Mouse (Mus musculus): ENCODE data around the gene Clec16a. TPM values are rescaled to one million over a fixed set of nuclear protein-coding genes. Genes with fewer than 3 reads are reported as not detected.

Gene Clec16a
- polyA plus RNA-seq, 1 experiment from 2014 or later: 29.6 TPM

DNA sequence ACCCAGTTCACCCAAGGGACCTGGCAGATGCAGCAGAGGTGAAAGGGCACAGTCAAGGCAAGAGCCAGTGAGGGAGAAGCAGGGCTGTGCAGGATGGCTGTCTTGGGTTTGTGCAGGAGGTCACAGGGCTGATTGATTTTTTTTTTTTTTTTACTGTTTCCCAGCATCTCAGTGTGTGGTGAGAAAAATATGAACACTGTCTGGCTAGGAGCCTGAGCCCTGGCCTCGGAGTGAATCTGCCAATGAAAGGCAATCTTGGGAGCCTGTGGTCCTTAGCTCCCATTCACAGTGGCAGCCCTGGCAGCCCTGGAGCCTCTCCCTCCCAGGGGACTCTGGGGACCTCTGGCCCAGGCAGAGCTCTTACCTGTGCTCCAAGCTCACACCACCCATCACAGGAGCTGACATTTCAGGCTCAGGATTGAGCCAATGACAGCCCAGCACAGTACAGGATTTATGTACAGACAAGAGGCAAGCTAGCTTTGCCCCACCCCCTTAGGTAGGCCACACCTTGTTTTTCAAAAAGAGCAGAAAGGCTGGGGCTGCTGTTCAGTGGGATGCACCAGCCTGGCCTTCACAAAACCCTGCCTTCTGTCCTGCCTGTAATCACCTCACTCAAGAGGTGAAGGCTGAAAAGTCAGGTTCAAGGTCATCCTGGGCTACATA is 177.9 kb downstream of the Clec16a start:
- Histone ChIP-seq H3K27me3 (replicated peaks; ENCODE audit: control insufficient read depth, insufficient read depth, low read length) (no peaks in the 10 kb centered on the region), H3K36me3 (ENCODE audit: control insufficient read depth, insufficient read depth, low read length) (no peaks in the 10 kb centered on the region), H3K4me3 (ENCODE audit: low read depth, low read length) (no peak overlapping the region), H3K4me2 (ENCODE audit: low read depth, low read length) (no peak overlapping the region), H3K9ac (ENCODE audit: low read depth, low read length) (no peak overlapping the region), H3K4me1 (ENCODE audit: control insufficient read depth, insufficient read depth, low read length) (no peaks in the 10 kb centered on the region), H3K9me3 (ENCODE audit: control insufficient read depth, low read length) (no peaks in the 10 kb centered on the region), H3K27ac (replicated peaks; ENCODE audit: low read depth, low read length) (no peak overlapping the region)
- 38% methylated on average over 1 of the region's 1 CpGs for WGBS
- DNase-seq (ENCODE audit: low spot score) (no peak), ATAC-seq (ENCODE audit: low read depth) (no peak)

DNA sequence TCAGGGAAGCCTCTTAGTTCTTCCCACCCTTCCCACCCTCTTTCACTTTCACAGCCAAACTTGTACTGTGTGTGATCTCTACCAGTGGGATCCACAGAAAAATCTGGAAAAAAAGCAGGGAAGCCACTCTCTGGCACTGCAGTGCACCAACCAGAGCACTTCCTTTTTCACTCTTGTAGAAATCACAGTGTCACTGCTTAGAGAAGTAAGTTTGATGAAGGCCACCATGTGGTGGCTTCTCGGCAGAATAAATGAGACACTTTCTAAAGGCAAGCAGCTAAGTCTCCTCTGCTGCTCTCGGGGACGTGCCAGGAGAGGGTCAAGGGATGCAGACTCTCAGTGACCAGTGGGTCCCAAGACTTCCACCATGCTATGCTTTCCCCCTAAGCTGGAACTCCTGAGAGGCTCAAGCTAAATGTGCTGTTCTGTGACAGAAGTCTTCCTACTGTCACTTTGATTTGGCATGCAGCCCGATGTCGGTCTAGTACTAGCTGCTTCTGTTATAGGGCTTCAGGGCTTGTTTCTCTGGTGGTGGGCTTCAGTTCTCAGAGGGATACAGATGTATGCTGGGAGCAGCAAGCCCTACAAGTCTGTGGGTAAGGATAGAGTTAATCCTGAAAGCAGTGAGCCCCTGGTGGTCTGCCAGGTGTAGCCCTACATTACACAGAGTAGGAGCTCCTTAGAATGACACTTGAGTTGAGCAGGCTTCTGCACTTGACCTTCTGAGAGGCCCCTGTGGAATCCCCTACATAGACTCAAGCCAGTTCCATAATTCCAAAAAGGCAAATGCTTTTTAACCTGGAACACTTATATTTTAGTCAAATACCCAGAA is 178.9 kb downstream of the Clec16a start:
- no peak for DNase-seq (ENCODE audit: low spot score)
- WGBS: 78% methylated on average over 5 of the region's 5 CpGs
- Histone ChIP-seq H3K27me3 (replicated peaks; ENCODE audit: control insufficient read depth, insufficient read depth, low read length) (no peaks in the 10 kb centered on the region), H3K9me3 (ENCODE audit: control insufficient read depth, low read length) (no peaks in the 10 kb centered on the region), H3K36me3 (ENCODE audit: control insufficient read depth, insufficient read depth, low read length) (no peaks in the 10 kb centered on the region), H3K27ac (replicated peaks; ENCODE audit: low read depth, low read length) (no peak overlapping the region), H3K4me1 (ENCODE audit: control insufficient read depth, insufficient read depth, low read length) (no peaks in the 10 kb centered on the region), H3K4me2 (ENCODE audit: low read depth, low read length) (no peak overlapping the region), H3K4me3 (ENCODE audit: low read depth, low read length) (no peak overlapping the region), H3K9ac (ENCODE audit: low read depth, low read length) (no peak overlapping the region)
- ATAC-seq (ENCODE audit: low read depth): no peak

DNA sequence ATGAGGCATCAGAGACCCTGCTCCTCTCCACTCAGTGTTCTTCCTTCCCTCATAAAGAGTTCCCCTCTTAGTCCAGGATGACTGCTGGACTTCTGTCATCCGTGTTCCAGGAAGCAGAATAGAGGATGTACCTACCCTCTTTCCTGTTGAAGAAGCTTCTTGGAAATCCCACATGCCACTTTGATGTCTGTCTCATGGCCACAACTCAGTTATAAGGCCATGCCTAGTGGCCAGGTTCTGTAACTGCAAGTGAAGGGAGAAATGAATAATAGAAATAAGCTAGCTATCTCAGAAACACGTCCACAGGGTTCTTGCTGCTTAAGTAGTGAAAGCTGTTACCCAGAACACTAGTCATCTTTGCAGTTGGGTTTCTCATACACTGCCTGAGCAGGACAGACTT is 180.0 kb downstream of the Clec16a start:
- DNase-seq (ENCODE audit: low spot score): no peak
- Histone ChIP-seq H3K4me1 (ENCODE audit: control insufficient read depth, insufficient read depth, low read length) (no peaks in the 10 kb centered on the region), H3K9ac (ENCODE audit: low read depth, low read length) (no peak overlapping the region), H3K36me3 (ENCODE audit: control insufficient read depth, insufficient read depth, low read length) (no peaks in the 10 kb centered on the region), H3K27me3 (replicated peaks; ENCODE audit: control insufficient read depth, insufficient read depth, low read length) (no peaks in the 10 kb centered on the region), H3K4me2 (ENCODE audit: low read depth, low read length) (no peak overlapping the region), H3K9me3 (ENCODE audit: control insufficient read depth, low read length) (no peaks in the 10 kb centered on the region), H3K27ac (replicated peaks; ENCODE audit: low read depth, low read length) (no peak overlapping the region), H3K4me3 (ENCODE audit: low read depth, low read length) (no peak overlapping the region)
- 59% methylated on average over 2 of the region's 2 CpGs for WGBS
- ATAC-seq (ENCODE audit: low read depth): no peak

DNA sequence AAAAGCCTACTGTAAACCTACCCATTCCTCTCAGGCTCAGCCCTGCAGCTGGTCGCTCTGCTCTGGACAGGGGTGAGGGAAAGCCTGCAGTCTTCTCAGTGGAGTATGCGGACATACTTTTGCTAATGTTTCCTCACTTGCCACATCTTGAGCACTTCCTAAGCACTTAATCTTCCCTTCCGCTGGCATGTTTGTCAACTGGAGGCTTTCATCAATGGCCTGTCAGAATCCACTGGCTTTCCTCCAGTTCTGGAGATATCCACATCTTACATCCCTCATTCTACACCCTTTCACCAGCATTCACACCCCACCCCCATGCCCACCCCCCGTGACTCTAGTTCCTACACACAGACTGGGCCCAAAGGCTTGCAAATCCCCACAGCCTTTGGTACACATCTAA is 182.5 kb downstream of the Clec16a start:
- WGBS: 76% methylated on average over 4 of the region's 4 CpGs
- Histone ChIP-seq H3K9ac (ENCODE audit: low read depth, low read length) (no peak overlapping the region), H3K9me3 (ENCODE audit: control insufficient read depth, low read length) (no peaks in the 10 kb centered on the region), H3K4me1 (ENCODE audit: control insufficient read depth, insufficient read depth, low read length) (no peaks in the 10 kb centered on the region), H3K27me3 (replicated peaks; ENCODE audit: control insufficient read depth, insufficient read depth, low read length) (no peaks in the 10 kb centered on the region), H3K4me3 (ENCODE audit: low read depth, low read length) (no peak overlapping the region), H3K36me3 (ENCODE audit: control insufficient read depth, insufficient read depth, low read length) (no peaks in the 10 kb centered on the region), H3K27ac (replicated peaks; ENCODE audit: low read depth, low read length) (no peak overlapping the region), H3K4me2 (ENCODE audit: low read depth, low read length) (no peak overlapping the region)
- ATAC-seq (ENCODE audit: low read depth) (no peak), DNase-seq (ENCODE audit: low spot score) (no peak)

- no peaks in the 10 kb centered on the region for H3K9me3 ChIP-seq (ENCODE audit: control insufficient read depth, low read length)
- H3K36me3 ChIP-seq (ENCODE audit: control insufficient read depth, insufficient read depth, low read length): no peaks in the 10 kb centered on the region
- no peak overlapping the region for H3K27ac ChIP-seq (replicated peaks; ENCODE audit: low read depth, low read length)
- DNase-seq (ENCODE audit: low spot score) (no peak), ATAC-seq (ENCODE audit: low read depth) (no peak)
- no peak overlapping the region for H3K9ac ChIP-seq (ENCODE audit: low read depth, low read length)
- H3K4me2 ChIP-seq (ENCODE audit: low read depth, low read length): no peak overlapping the region
- no peak overlapping the region for H3K4me3 ChIP-seq (ENCODE audit: low read depth, low read length)
- H3K4me1 ChIP-seq (ENCODE audit: control insufficient read depth, insufficient read depth, low read length): no peaks in the 10 kb centered on the region
- WGBS: 61% methylated on average over 3 of the region's 3 CpGs
- no peaks in the 10 kb centered on the region for H3K27me3 ChIP-seq (replicated peaks; ENCODE audit: control insufficient read depth, insufficient read depth, low read length)
Measured at GRCm38 (mm10) chr16:10728886-10729285, 183.7 kb downstream of the Clec16a start.

DNA sequence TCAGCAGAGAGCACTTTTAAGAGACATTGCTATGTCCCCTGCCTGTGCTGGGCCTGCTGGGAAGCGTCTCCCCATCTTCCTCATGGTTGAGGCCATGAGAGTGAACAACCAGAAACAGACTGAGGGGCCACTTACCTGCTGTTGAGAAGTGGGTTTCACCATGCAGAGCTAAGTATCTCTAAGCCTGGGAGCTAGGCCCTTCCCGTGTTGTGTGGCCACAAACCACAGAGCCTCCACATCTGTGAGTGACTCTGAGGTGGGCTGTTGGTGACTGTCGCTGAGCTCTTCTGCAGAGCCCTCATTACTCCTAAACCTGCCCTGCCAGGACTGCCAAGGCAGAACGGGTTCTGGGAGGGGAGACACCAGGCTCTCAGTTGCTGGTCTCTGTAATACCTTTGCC is 185.8 kb downstream of the Clec16a start:
- ATAC-seq (ENCODE audit: low read depth) (no peak), DNase-seq (ENCODE audit: low spot score) (no peak)
- WGBS: 68% methylated on average over 4 of the region's 4 CpGs
- Histone ChIP-seq H3K4me1 (ENCODE audit: control insufficient read depth, insufficient read depth, low read length) (no peaks in the 10 kb centered on the region), H3K4me2 (ENCODE audit: low read depth, low read length) (no peak overlapping the region), H3K9me3 (ENCODE audit: control insufficient read depth, low read length) (no peaks in the 10 kb centered on the region), H3K9ac (ENCODE audit: low read depth, low read length) (no peak overlapping the region), H3K27me3 (replicated peaks; ENCODE audit: control insufficient read depth, insufficient read depth, low read length) (no peaks in the 10 kb centered on the region), H3K36me3 (ENCODE audit: control insufficient read depth, insufficient read depth, low read length) (no peaks in the 10 kb centered on the region), H3K27ac (replicated peaks; ENCODE audit: low read depth, low read length) (no peak overlapping the region), H3K4me3 (ENCODE audit: low read depth, low read length) (no peak overlapping the region)

GRCm38 (mm10) chr16:10731785-10732184 is 186.6 kb downstream of the Clec16a start:
- WGBS: 65% methylated on average over 4 of the region's 4 CpGs
- no peaks in the 10 kb centered on the region for H3K36me3 ChIP-seq (ENCODE audit: control insufficient read depth, insufficient read depth, low read length)
- H3K27ac ChIP-seq (replicated peaks; ENCODE audit: low read depth, low read length): no peak overlapping the region
- no peak overlapping the region for H3K9ac ChIP-seq (ENCODE audit: low read depth, low read length)
- H3K4me1 ChIP-seq (ENCODE audit: control insufficient read depth, insufficient read depth, low read length): no peaks in the 10 kb centered on the region
- no peaks in the 10 kb centered on the region for H3K27me3 ChIP-seq (replicated peaks; ENCODE audit: control insufficient read depth, insufficient read depth, low read length)
- H3K9me3 ChIP-seq (ENCODE audit: control insufficient read depth, low read length): no peaks in the 10 kb centered on the region
- H3K4me2 ChIP-seq (ENCODE audit: low read depth, low read length): no peak overlapping the region
- H3K4me3 ChIP-seq (ENCODE audit: low read depth, low read length): no peak overlapping the region
- no peak for DNase-seq (ENCODE audit: low spot score)
- ATAC-seq (ENCODE audit: low read depth): no peak

- no peak overlapping the region for H3K9ac ChIP-seq (ENCODE audit: low read depth, low read length)
- WGBS: 81% methylated on average over 5 of the region's 5 CpGs
Measured at GRCm38 (mm10) chr16:10732421-10732820, 187.3 kb downstream of the Clec16a start.

More at GRCm38 (mm10) chr16:10732421-10732820, 187.3 kb downstream of the Clec16a start:
- H3K27ac ChIP-seq (replicated peaks; ENCODE audit: low read depth, low read length): no peak overlapping the region
- no peak overlapping the region for H3K4me2 ChIP-seq (ENCODE audit: low read depth, low read length)
- DNase-seq (ENCODE audit: low spot score): no peak
- ATAC-seq (ENCODE audit: low read depth): no peak
- no peaks in the 10 kb centered on the region for H3K9me3 ChIP-seq (ENCODE audit: control insufficient read depth, low read length)
- H3K4me3 ChIP-seq (ENCODE audit: low read depth, low read length): no peak overlapping the region
- H3K36me3 ChIP-seq (ENCODE audit: control insufficient read depth, insufficient read depth, low read length): no peaks in the 10 kb centered on the region
- H3K4me1 ChIP-seq (ENCODE audit: control insufficient read depth, insufficient read depth, low read length): peaks cover 2% of the 10 kb centered on the region; the same call in 1 of the 2 replicates
- H3K27me3 ChIP-seq (replicated peaks; ENCODE audit: control insufficient read depth, insufficient read depth, low read length): no peaks in the 10 kb centered on the region
